Mouse (Mus musculus) heart, embryonic 11.5 days (tissue): ENCODE results near the gene Slc12a9. TPM values are rescaled to one million over a fixed set of nuclear protein-coding genes. Genes with fewer than 3 reads are reported as not detected.

Experiments used
- ATAC-seq: fragments of 200-750 bp; cut with Nextera tagmentation; replicated peaks from 2 replicates; pipeline ENCODE4 v1.8.0; 2017; ENCODE audit warnings: moderate library complexity; ENCODE audit not compliant: insufficient number of reproducible peaks, low FRiP score, low TSS enrichment
- H3K27ac ChIP-seq: fragments of 300-500 bp; sonication (generic); 2 replicates; pipeline ENCODE4 v1.5.1; 2014; ENCODE audit warnings: mild to moderate bottlenecking, low read depth, low read length
- H3K27me3 ChIP-seq: fragments of 300-500 bp; sonication (generic); 2 replicates; pipeline ENCODE4 v1.6.1; 2014; ENCODE audit warnings: mild to moderate bottlenecking, low read length, mixed read lengths; ENCODE audit not compliant: control insufficient read depth, insufficient read depth
- H3K36me3 ChIP-seq: fragments of 300-500 bp; sonication (generic); 2 replicates; pipeline ENCODE4 v1.6.1; 2014; ENCODE audit warnings: mild to moderate bottlenecking, low read length, moderate library complexity, mixed read lengths; ENCODE audit not compliant: control insufficient read depth, insufficient read depth
- H3K4me1 ChIP-seq: fragments of 300-500 bp; sonication (generic); 2 replicates; pipeline ENCODE4 v1.6.1; 2014; ENCODE audit warnings: low read length; ENCODE audit not compliant: control insufficient read depth, insufficient read depth
- H3K4me2 ChIP-seq: fragments of 300-500 bp; sonication (generic); 2 replicates; pipeline ENCODE4 v1.6.1; 2014; ENCODE audit warnings: mild to moderate bottlenecking, moderate library complexity
- H3K4me3 ChIP-seq: fragments of 300-500 bp; sonication (generic); 2 replicates; pipeline ENCODE4 v1.5.1; 2014; ENCODE audit warnings: low read depth, low read length
- H3K9ac ChIP-seq: fragments of 300-500 bp; sonication (generic); 2 replicates; pipeline ENCODE4 v1.6.1; 2014; ENCODE audit warnings: mild to moderate bottlenecking, low read depth, low read length, moderate library complexity
- H3K9me3 ChIP-seq: fragments of 300-500 bp; sonication (generic); replicated peaks from 2 replicates; pipeline ENCODE4 v1.6.1; 2016; ENCODE audit warnings: low read length; ENCODE audit not compliant: control insufficient read depth
- WGBS: fragments of 180-500 bp; shearing (Covaris S2); extraction: QIAGEN DNeasy Blood & Tissue Kit; methylation state at CpG from one replicate; pipeline ENCODE4 v1.1.7; 2014; ENCODE audit not compliant: insufficient replicate concordance; 5-methylcytosine and 5-hydroxymethylcytosine counted together
- polyA plus RNA-seq: library from polyadenylated mRNA; unstranded; fragments of >200 nt; fragmentation: Nextera tagmentation; extraction: Ambion mirVana; gene quantifications from 2 replicates; pipeline ENCODE4 v1.2.1, GENCODE M21; 2014

Gene Slc12a9
- polyA plus RNA-seq, 1 experiment from 2014 or later, result 5.1 TPM

DNA sequence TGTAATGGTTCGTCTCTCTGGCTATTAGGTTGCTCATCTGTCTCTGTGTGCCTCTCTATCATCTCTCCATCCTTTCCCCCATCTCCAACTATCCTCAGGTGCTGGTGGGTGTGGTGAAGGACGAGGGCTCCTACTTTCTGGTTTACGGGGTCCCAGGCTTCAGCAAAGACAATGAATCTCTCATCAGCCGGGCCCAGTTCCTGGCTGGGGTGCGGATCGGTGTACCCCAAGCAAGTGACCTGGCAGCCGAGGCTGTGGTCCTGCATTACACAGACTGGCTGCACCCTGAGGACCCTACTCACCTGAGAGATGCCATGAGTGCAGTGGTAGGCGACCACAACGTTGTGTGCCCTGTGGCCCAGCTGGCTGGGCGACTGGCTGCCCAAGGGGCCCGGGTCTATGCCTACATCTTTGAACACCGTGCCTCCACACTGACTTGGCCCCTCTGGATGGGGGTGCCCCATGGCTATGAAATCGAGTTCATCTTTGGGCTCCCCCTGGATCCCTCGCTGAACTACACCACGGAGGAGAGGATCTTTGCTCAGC is 41.9 kb downstream of the Slc12a9 start:
- Histone ChIP-seq H3K9me3 (no peaks in the 10 kb centered on the region), H3K27ac (no peak overlapping the region), H3K4me1 (peaks cover 35% of the 10 kb centered on the region), H3K27me3 (peaks cover 47% of the 10 kb centered on the region), H3K9ac (no peak overlapping the region), H3K4me2 (peak overlapping the region; percentile 87), H3K36me3 (peaks cover 2% of the 10 kb centered on the region), H3K4me3 (peak overlapping the region; percentile 30; the same call in 1 of the 2 replicates)
- WGBS, result 74% methylated on average over 15 of the region's 15 CpGs
- ATAC-seq, result no peak

DNA sequence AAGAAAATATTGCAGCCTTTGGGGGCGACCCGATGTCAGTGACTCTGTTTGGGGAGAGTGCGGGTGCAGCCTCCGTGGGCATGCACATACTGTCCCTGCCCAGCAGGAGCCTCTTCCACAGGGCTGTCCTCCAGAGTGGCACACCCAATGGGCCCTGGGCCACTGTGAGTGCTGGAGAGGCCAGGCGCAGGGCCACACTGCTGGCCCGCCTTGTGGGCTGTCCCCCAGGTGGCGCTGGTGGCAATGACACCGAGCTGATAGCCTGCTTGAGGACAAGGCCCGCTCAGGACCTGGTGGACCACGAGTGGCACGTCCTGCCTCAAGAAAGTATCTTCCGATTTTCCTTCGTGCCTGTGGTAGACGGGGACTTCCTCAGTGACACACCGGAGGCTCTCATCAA is 42.7 kb downstream of the Slc12a9 start:
- Histone ChIP-seq H3K9me3 (no peaks in the 10 kb centered on the region), H3K4me2 (peak overlapping the region; percentile 87), H3K27ac (peak overlapping the region; percentile 89), H3K36me3 (no peaks in the 10 kb centered on the region), H3K4me1 (peaks cover 35% of the 10 kb centered on the region), H3K9ac (peak overlapping the region; percentile 67; the same call in 1 of the 2 replicates), H3K27me3 (peaks cover 47% of the 10 kb centered on the region), H3K4me3 (peak overlapping the region; percentile 30)
- 17% methylated on average over 15 of the region's 15 CpGs for WGBS
- 0 out of 2 replicates have a peak, but pooled peaks have one; percentile 8 for ATAC-seq

DNA sequence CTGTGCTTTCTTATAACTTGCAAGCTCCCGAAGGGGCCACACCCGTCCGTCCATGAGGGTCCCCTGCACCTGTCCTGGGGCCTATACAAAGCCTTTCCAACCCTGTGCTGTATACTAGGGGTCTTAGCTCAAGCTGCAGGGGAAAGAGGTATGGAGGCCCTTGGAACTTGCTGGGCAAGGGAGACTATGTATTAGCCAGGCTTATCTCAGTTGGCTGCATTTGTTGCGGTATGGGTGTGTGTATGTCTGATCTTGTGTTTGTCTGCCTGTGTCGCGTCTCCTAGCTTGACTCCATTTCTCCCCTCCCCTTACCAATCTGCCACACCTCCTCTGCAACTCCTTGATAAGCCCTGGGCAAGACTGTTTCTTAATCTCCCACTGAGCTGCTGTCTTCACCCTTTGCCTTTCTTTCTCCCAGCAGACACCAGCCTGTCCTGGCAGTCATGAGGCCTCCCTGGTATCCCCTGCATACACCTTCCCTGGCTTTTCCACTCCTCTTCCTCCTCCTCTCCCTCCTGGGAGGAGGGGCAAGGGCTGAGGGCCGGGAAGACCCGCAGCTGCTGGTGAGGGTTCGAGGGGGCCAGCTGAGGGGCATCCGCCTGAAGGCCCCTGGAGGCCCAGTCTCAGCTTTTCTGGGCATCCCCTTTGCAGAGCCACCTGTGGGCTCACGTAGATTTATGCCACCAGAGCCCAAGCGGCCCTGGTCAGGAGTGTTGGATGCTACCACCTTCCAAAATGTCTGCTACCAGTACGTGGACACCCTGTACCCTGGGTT is 43.6 kb downstream of the Slc12a9 start:
- WGBS, result 40% methylated on average over 13 of the region's 13 CpGs
- peak overlapping the region; percentile 87 for H3K4me2 ChIP-seq
- no peaks in the 10 kb centered on the region for H3K9me3 ChIP-seq
- peaks cover 47% of the 10 kb centered on the region for H3K27me3 ChIP-seq
- H3K4me3 ChIP-seq, result peak overlapping the region; percentile 52
- peak overlapping the region; percentile 89 for H3K27ac ChIP-seq
- ATAC-seq, result peak; percentile 47
- H3K9ac ChIP-seq, result peak overlapping the region; percentile 70
- H3K36me3 ChIP-seq, result no peaks in the 10 kb centered on the region
- peaks cover 35% of the 10 kb centered on the region for H3K4me1 ChIP-seq

DNA sequence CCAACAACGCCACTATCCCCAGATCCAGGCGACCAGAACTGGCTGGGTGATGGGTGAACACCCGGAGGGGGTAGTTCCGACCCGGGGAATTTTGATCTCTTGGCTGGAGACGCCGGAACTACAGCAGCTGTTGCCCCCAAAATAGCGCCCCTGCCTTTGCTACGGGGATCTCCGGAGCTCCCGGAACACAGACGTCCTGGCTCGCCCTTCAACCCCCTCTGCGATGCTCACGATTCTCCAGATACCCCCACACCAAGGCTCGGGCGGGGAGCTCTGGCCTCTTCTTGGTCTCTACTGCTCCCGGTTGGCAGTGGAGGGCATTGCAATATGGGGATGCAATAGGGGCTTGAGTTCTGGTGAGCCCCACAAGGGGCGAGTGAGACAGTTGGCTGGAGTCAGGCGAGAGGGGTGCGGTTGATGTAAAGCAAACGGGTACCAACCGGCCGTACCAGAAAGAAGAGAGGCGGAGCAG is 44.4 kb downstream of the Slc12a9 start:
- Histone ChIP-seq H3K36me3 (no peaks in the 10 kb centered on the region), H3K4me2 (peak overlapping the region; percentile 87), H3K4me3 (peak overlapping the region; percentile 52), H3K9ac (peak overlapping the region; percentile 70), H3K27me3 (peaks cover 47% of the 10 kb centered on the region), H3K4me1 (peaks cover 35% of the 10 kb centered on the region), H3K27ac (peak overlapping the region; percentile 89), H3K9me3 (no peaks in the 10 kb centered on the region)
- under 1% methylated on average over 24 of the region's 25 CpGs for WGBS
- no peak for ATAC-seq

DNA sequence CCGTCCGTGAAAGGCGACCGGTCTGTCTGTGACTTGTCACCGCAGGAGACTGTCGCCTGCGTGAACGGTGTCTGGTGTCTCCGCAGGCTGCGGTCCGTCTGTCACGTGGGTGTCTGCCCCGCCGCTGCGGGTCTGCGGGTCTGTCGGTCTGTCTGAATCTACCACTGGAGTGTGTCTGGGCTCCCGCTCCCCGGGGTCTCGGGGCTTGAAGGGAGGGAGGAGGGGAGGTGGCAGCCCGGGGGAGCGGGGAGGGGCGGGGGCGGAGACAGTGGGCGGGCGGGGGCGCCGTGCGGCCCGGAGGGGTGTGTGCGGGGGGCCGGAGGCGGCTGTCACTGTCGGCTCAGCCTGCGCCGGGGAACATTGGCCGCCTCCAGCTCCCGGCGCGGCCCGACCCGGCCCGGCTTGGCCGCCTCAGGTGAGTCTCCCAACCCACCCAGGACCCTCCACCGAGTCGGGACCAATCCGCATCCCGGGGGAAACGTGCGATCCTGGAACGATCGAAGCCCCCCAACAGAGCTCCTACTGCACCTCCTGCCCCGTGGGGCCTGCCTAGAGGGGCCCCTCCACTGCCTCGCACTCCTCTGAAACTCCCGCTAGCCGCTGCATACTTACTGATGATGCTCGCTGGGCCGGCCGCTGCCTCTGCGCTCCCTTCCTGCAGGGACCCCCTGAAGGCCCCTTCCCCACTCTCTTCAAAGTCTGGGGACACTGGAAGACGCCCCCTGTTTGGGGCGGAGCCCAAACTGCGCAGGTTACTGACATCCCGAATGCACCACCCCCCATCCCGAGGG is 45.2 kb downstream of the Slc12a9 start:
- WGBS, result under 1% methylated on average over 58 of the region's 65 CpGs
- Histone ChIP-seq H3K9me3 (no peaks in the 10 kb centered on the region; the same call in 1 of the 2 replicates), H3K27ac (peak overlapping the region; percentile 89), H3K4me1 (peaks cover 34% of the 10 kb centered on the region), H3K4me2 (peak overlapping the region; percentile 87), H3K36me3 (no peaks in the 10 kb centered on the region), H3K9ac (peak overlapping the region; percentile 78), H3K4me3 (peak overlapping the region; percentile 52), H3K27me3 (peaks cover 47% of the 10 kb centered on the region)
- ATAC-seq, result no peak

DNA sequence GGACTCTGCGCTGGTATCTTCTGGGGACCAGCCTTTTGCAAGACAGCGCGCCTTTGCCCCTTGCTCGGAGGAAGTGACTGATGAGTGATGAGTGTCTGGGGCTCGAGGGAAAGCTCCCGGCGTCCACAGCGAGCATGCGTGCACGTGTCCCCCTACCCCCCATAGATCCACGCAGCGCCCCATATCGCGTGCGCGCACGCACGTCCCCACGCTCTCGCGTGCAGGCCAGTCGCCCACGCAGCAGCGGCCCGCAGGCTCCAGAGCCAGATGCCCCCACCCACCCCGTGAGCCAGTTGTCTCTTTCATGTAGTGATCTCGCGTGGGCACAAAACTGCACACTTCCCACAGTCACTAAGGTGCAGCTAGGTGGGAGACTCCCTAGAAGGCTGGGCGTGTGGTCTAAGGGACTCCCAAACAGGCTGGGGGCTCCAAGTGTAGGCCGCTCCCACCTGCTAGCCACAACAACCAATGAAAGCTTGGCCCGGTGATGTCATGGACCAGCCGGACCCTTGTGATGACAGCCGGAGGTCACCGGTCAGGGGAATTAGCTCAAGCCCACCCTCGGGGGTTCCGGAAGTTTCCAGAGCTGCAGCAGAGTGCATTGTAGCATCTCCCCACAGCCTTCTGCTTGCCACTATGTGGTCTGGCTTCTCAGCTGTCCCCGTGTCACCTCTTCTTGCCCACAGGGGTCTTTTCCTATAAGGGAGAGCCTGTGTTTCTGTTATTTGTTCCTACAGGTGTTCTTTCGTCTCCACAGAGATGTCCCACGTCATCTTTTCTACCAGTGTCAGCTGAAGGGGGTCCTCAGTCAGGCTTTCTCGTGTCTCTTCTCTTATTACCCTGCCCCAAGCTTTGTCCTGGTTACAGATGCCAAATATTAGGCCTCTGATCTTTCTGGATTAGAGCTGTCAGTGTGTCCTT is 46.1 kb downstream of the Slc12a9 start, which contains the start of gene Ache:
Gene Ache, plus strand, starts transcription at position 488 of the 921 bp plus-strand sequence.
- H3K4me1 ChIP-seq, result peaks cover 31% of the 10 kb centered on the region
- H3K27me3 ChIP-seq, result peaks cover 44% of the 10 kb centered on the region
- 1% methylated on average over 40 of the region's 40 CpGs for WGBS
- H3K36me3 ChIP-seq, result no peaks in the 10 kb centered on the region
- peak within 1 kb of the TSS; percentile 87 for H3K4me2 ChIP-seq
- no peak for ATAC-seq
- H3K27ac ChIP-seq, result peak within 1 kb of the TSS; percentile 89
- H3K9me3 ChIP-seq, result no peaks in the 10 kb centered on the region; the same call in 1 of the 2 replicates
- H3K9ac ChIP-seq, result peak within 1 kb of the TSS; percentile 78
- H3K4me3 ChIP-seq, result peak within 1 kb of the TSS; percentile 52

DNA sequence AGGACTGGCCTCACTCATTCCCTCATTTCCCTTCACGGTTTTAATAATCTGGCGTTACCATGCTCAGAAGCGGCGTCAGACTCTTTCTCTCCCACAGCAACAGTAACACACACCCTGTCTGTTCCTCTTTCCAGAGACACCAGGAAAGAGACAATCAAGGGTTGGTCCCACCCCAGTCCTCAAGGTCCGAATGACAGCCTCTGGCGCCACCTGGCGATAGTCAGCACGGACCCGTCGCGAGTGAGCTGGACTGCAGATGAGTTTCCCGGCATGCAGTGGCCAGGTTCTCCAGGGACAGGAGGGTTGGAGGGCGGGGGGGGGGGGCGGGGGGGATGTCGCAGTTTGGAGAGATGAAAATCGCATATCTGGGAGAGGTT is 46.8 kb downstream of the Slc12a9 start:
- H3K4me3 ChIP-seq, result peak overlapping the region; percentile 52
- H3K4me2 ChIP-seq, result peak overlapping the region; percentile 87
- H3K27ac ChIP-seq, result no peak overlapping the region
- H3K4me1 ChIP-seq, result peaks cover 31% of the 10 kb centered on the region
- no peaks in the 10 kb centered on the region; the same call in 1 of the 2 replicates for H3K9me3 ChIP-seq
- no peaks in the 10 kb centered on the region for H3K36me3 ChIP-seq
- H3K9ac ChIP-seq, result no peak overlapping the region
- H3K27me3 ChIP-seq, result peaks cover 37% of the 10 kb centered on the region
- ATAC-seq, result no peak
- under 1% methylated on average over 15 of the region's 16 CpGs for WGBS
